Mouse (Mus musculus): ENCODE data around the gene Fam19a2. TPM values are rescaled to one million over a fixed set of nuclear protein-coding genes. Genes with fewer than 3 reads are reported as not detected.

Gene Fam19a2
- polyA plus RNA-seq (2014; fragmentation: Nextera tagmentation; extraction: Ambion mirVana) = 0.51 and 0.54 TPM in 2 replicates

GRCm38 (mm10) chr10:123263876-123264309, at the start of gene Fam19a2:
Fam19a2 (plus strand) TSS chr10:123263996.
- Histone ChIP-seq H3K27ac (replicated peaks in 1 of 2; ENCODE audit: control insufficient read depth in 1 of 2, insufficient read depth in 1 of 2, low read depth in 2 of 2, low read length in 2 of 2) (no peak within 1 kb of the TSS), H3K4me2 (ENCODE audit: low read length) (peak within 1 kb of the TSS; percentile 99), H3K36me3 (ENCODE audit: control insufficient read depth, insufficient read depth, low read length) (no peaks in the 10 kb centered on the region), H3K27me3 (ENCODE audit: control insufficient read depth, insufficient read depth, low read length) (peaks cover 19% of the 10 kb centered on the region; the same call in 1 of the 2 replicates), H3K4me3 (ENCODE audit: control insufficient read depth in 1 of 2, insufficient read depth in 1 of 2, low read depth in 1 of 2, low read length in 2 of 2) (peak within 1 kb of the TSS; percentile 50 to 59), H3K9me3 (ENCODE audit: control insufficient read depth, low read length) (no peaks in the 10 kb centered on the region), H3K4me1 (ENCODE audit: control insufficient read depth in 2 of 2, insufficient read depth in 2 of 2, low read length in 2 of 2) (peaks cover 6 to 8% of the 10 kb centered on the region in 2 experiments; a peak in 3 of 4 replicates), H3K9ac (ENCODE audit: low read length) (peak within 1 kb of the TSS; percentile 62)
- WGBS = 2% methylated on average over 12 of the region's 12 CpGs
- ATAC-seq (ENCODE audit: insufficient number of reproducible peaks, insufficient read depth, low FRiP score, low read depth) = no peak

GRCm38 (mm10) chr10:123222785-123223184, 41.0 kb upstream of the Fam19a2 start:
- H3K27me3 ChIP-seq (ENCODE audit: control insufficient read depth, insufficient read depth, low read length) = no peaks in the 10 kb centered on the region
- H3K27ac ChIP-seq (replicated peaks in 1 of 2; ENCODE audit: control insufficient read depth in 1 of 2, insufficient read depth in 1 of 2, low read depth in 2 of 2, low read length in 2 of 2) = no peak overlapping the region
- H3K36me3 ChIP-seq (ENCODE audit: control insufficient read depth, insufficient read depth, low read length) = no peaks in the 10 kb centered on the region
- no peaks in the 10 kb centered on the region for H3K9me3 ChIP-seq (ENCODE audit: control insufficient read depth, low read length)
- no peak overlapping the region for H3K4me2 ChIP-seq (ENCODE audit: low read length)
- H3K9ac ChIP-seq (ENCODE audit: low read length) = no peak overlapping the region
- no peaks in the 10 kb centered on the region for H3K4me1 ChIP-seq (ENCODE audit: control insufficient read depth in 2 of 2, insufficient read depth in 2 of 2, low read length in 2 of 2)
- 80% methylated on average over 5 of the region's 5 CpGs for WGBS
- no peak for ATAC-seq (ENCODE audit: insufficient number of reproducible peaks, insufficient read depth, low FRiP score, low read depth)
- no peak overlapping the region for H3K4me3 ChIP-seq (ENCODE audit: control insufficient read depth in 1 of 2, insufficient read depth in 1 of 2, low read depth in 1 of 2, low read length in 2 of 2)

GRCm38 (mm10) chr10:123229420-123229819, 34.4 kb upstream of the Fam19a2 start:
- H3K9ac ChIP-seq (ENCODE audit: low read length) = no peak overlapping the region
- no peak overlapping the region for H3K4me2 ChIP-seq (ENCODE audit: low read length)
- H3K4me3 ChIP-seq (ENCODE audit: control insufficient read depth in 1 of 2, insufficient read depth in 1 of 2, low read depth in 1 of 2, low read length in 2 of 2) = no peak overlapping the region
- no peaks in the 10 kb centered on the region for H3K27me3 ChIP-seq (ENCODE audit: control insufficient read depth, insufficient read depth, low read length)
- no peaks in the 10 kb centered on the region for H3K9me3 ChIP-seq (ENCODE audit: control insufficient read depth, low read length)
- H3K36me3 ChIP-seq (ENCODE audit: control insufficient read depth, insufficient read depth, low read length) = no peaks in the 10 kb centered on the region
- no peak overlapping the region for H3K27ac ChIP-seq (replicated peaks in 1 of 2; ENCODE audit: control insufficient read depth in 1 of 2, insufficient read depth in 1 of 2, low read depth in 2 of 2, low read length in 2 of 2)
- 0 out of 4 replicates have a peak, but pooled peaks cover 0 to 3% of the 10 kb centered on the region in 2 experiments for H3K4me1 ChIP-seq (ENCODE audit: control insufficient read depth in 2 of 2, insufficient read depth in 2 of 2, low read length in 2 of 2)
- no peak for ATAC-seq (ENCODE audit: insufficient number of reproducible peaks, insufficient read depth, low FRiP score, low read depth)
- WGBS = 82% methylated on average over 5 of the region's 5 CpGs

- 56% methylated on average over 6 of the region's 6 CpGs for WGBS
- no peaks in the 10 kb centered on the region for H3K9me3 ChIP-seq (ENCODE audit: control insufficient read depth, low read length)
- ATAC-seq (ENCODE audit: insufficient number of reproducible peaks, insufficient read depth, low FRiP score, low read depth) = no peak
Measured at GRCm38 (mm10) chr10:123248063-123248462, 15.7 kb upstream of the Fam19a2 start.

GRCm38 (mm10) chr10:123251904-123252303, 11.9 kb upstream of the Fam19a2 start:
- no peak overlapping the region for H3K4me2 ChIP-seq (ENCODE audit: low read length)
- no peaks in the 10 kb centered on the region for H3K36me3 ChIP-seq (ENCODE audit: control insufficient read depth, insufficient read depth, low read length)
- no peaks in the 10 kb centered on the region for H3K27me3 ChIP-seq (ENCODE audit: control insufficient read depth, insufficient read depth, low read length)
- H3K27ac ChIP-seq (replicated peaks in 1 of 2; ENCODE audit: control insufficient read depth in 1 of 2, insufficient read depth in 1 of 2, low read depth in 2 of 2, low read length in 2 of 2) = no peak overlapping the region
- ATAC-seq (ENCODE audit: insufficient number of reproducible peaks, insufficient read depth, low FRiP score, low read depth) = no peak
- no peaks in the 10 kb centered on the region for H3K4me1 ChIP-seq (ENCODE audit: control insufficient read depth in 2 of 2, insufficient read depth in 2 of 2, low read length in 2 of 2)
- WGBS = 77% methylated on average over 9 of the region's 9 CpGs
- H3K4me3 ChIP-seq (ENCODE audit: control insufficient read depth in 1 of 2, insufficient read depth in 1 of 2, low read depth in 1 of 2, low read length in 2 of 2) = no peak overlapping the region
- no peak overlapping the region for H3K9ac ChIP-seq (ENCODE audit: low read length)
- H3K9me3 ChIP-seq (ENCODE audit: control insufficient read depth, low read length) = no peaks in the 10 kb centered on the region

More at GRCm38 (mm10) chr10:123248063-123248462, 15.7 kb upstream of the Fam19a2 start:
- no peaks in the 10 kb centered on the region for H3K27me3 ChIP-seq (ENCODE audit: control insufficient read depth, insufficient read depth, low read length)
- H3K4me3 ChIP-seq (ENCODE audit: control insufficient read depth in 1 of 2, insufficient read depth in 1 of 2, low read depth in 1 of 2, low read length in 2 of 2) = no peak overlapping the region
- H3K27ac ChIP-seq (replicated peaks in 1 of 2; ENCODE audit: control insufficient read depth in 1 of 2, insufficient read depth in 1 of 2, low read depth in 2 of 2, low read length in 2 of 2) = no peak overlapping the region
- no peak overlapping the region for H3K4me2 ChIP-seq (ENCODE audit: low read length)
- H3K9ac ChIP-seq (ENCODE audit: low read length) = no peak overlapping the region
- H3K4me1 ChIP-seq (ENCODE audit: control insufficient read depth in 2 of 2, insufficient read depth in 2 of 2, low read length in 2 of 2) = no peaks in the 10 kb centered on the region
- H3K36me3 ChIP-seq (ENCODE audit: control insufficient read depth, insufficient read depth, low read length) = no peaks in the 10 kb centered on the region

- H3K4me3 ChIP-seq (ENCODE audit: control insufficient read depth in 1 of 2, insufficient read depth in 1 of 2, low read depth in 1 of 2, low read length in 2 of 2) = no peak overlapping the region
- H3K9ac ChIP-seq (ENCODE audit: low read length) = no peak overlapping the region
- no peak overlapping the region for H3K27ac ChIP-seq (replicated peaks in 1 of 2; ENCODE audit: control insufficient read depth in 1 of 2, insufficient read depth in 1 of 2, low read depth in 2 of 2, low read length in 2 of 2)
- no peaks in the 10 kb centered on the region for H3K36me3 ChIP-seq (ENCODE audit: control insufficient read depth, insufficient read depth, low read length)
- no peak overlapping the region for H3K4me2 ChIP-seq (ENCODE audit: low read length)
- no peaks in the 10 kb centered on the region for H3K27me3 ChIP-seq (ENCODE audit: control insufficient read depth, insufficient read depth, low read length)
- no peak for ATAC-seq (ENCODE audit: insufficient number of reproducible peaks, insufficient read depth, low FRiP score, low read depth)
- no peaks in the 10 kb centered on the region for H3K4me1 ChIP-seq (ENCODE audit: control insufficient read depth in 2 of 2, insufficient read depth in 2 of 2, low read length in 2 of 2)
- 35% methylated on average over 5 of the region's 5 CpGs for whole genome bisulfite sequencing
- no peaks in the 10 kb centered on the region for H3K9me3 ChIP-seq (ENCODE audit: control insufficient read depth, low read length)
Measured at GRCm38 (mm10) chr10:123254299-123254698, 9.5 kb upstream of the Fam19a2 start.

- Histone ChIP-seq H3K9me3 (ENCODE audit: control insufficient read depth, low read length) (no peaks in the 10 kb centered on the region), H3K4me1 (ENCODE audit: control insufficient read depth in 2 of 2, insufficient read depth in 2 of 2, low read length in 2 of 2) (no peaks in the 10 kb centered on the region), H3K4me2 (ENCODE audit: low read length) (no peak overlapping the region), H3K36me3 (ENCODE audit: control insufficient read depth, insufficient read depth, low read length) (no peaks in the 10 kb centered on the region), H3K27ac (replicated peaks in 1 of 2; ENCODE audit: control insufficient read depth in 1 of 2, insufficient read depth in 1 of 2, low read depth in 2 of 2, low read length in 2 of 2) (no peak overlapping the region), H3K27me3 (ENCODE audit: control insufficient read depth, insufficient read depth, low read length) (no peaks in the 10 kb centered on the region), H3K4me3 (ENCODE audit: control insufficient read depth in 1 of 2, insufficient read depth in 1 of 2, low read depth in 1 of 2, low read length in 2 of 2) (no peak overlapping the region), H3K9ac (ENCODE audit: low read length) (no peak overlapping the region)
- ATAC-seq (ENCODE audit: insufficient number of reproducible peaks, insufficient read depth, low FRiP score, low read depth) = no peak
- WGBS = 75% methylated on average over 7 of the region's 7 CpGs
Measured at GRCm38 (mm10) chr10:123255674-123256348, 8.0 kb upstream of the Fam19a2 start.

All from heart, embryonic 14.5 days (tissue).